Mouse (Mus musculus) intestine, embryonic 14.5 days (tissue): ENCODE measurements around the gene Gramd1b. TPM values are rescaled to one million over a fixed set of nuclear protein-coding genes. Genes with fewer than 3 reads are reported as not detected.

Experiments used
- ATAC-seq: fragments of 200-750 bp; cut with Nextera tagmentation; replicated peaks from 2 replicates; pipeline ENCODE4 v1.8.0; 2017; ENCODE audit warnings: low read depth, moderate number of reproducible peaks, moderate TSS enrichment, moderate library complexity; ENCODE audit not compliant: low FRiP score, low TSS enrichment
- DNase-seq: peaks from one replicate; pipeline ENCODE4 v3.0.0-alpha.2; 2018; ENCODE audit warnings: low spot score
- H3K27ac ChIP-seq: fragments of 300-500 bp; sonication (generic); 2 replicates; pipeline ENCODE4 v1.5.1; 2014; ENCODE audit warnings: low read depth, mild to moderate bottlenecking, control low read depth
- H3K27me3 ChIP-seq: fragments of 300-500 bp; sonication (generic); replicated peaks from 2 replicates; pipeline ENCODE4 v1.6.1; 2014; ENCODE audit warnings: low read length, control low read depth; ENCODE audit not compliant: control insufficient read depth, insufficient read depth
- H3K36me3 ChIP-seq: fragments of 300-500 bp; sonication (generic); 2 replicates; pipeline ENCODE4 v1.6.1; 2014; ENCODE audit warnings: low read length, control low read depth; ENCODE audit not compliant: control insufficient read depth, insufficient read depth
- H3K4me1 ChIP-seq: fragments of 300-500 bp; sonication (generic); replicated peaks from 2 replicates; pipeline ENCODE4 v1.6.1; 2014; ENCODE audit warnings: low read length, control low read depth, mixed read lengths; ENCODE audit not compliant: control insufficient read depth, insufficient read depth
- H3K4me2 ChIP-seq: fragments of 300-500 bp; sonication (generic); 2 replicates; pipeline ENCODE4 v1.6.1; 2014; ENCODE audit warnings: low read length
- H3K4me3 ChIP-seq: fragments of 300-500 bp; sonication (generic); 2 replicates; pipeline ENCODE4 v1.5.1; 2014; ENCODE audit warnings: low read depth, low read length, control low read depth, mixed read lengths
- H3K9ac ChIP-seq: fragments of 300-500 bp; sonication (generic); 2 replicates; pipeline ENCODE4 v1.6.1; 2014; ENCODE audit warnings: mild to moderate bottlenecking, low read length
- H3K9me3 ChIP-seq: fragments of 300-500 bp; sonication (generic); 2 replicates; pipeline ENCODE4 v1.6.1; 2016; ENCODE audit warnings: low read length, control low read depth; ENCODE audit not compliant: control insufficient read depth
- WGBS: fragments of 180-500 bp; shearing (Covaris S2); extraction: QIAGEN DNeasy Blood & Tissue Kit; methylation state at CpG from one replicate; pipeline ENCODE4 v1.1.7; 2014; 5-methylcytosine and 5-hydroxymethylcytosine counted together
- polyA plus RNA-seq: library from polyadenylated mRNA; unstranded; fragments of >200 nt; fragmentation: Nextera tagmentation; extraction: Ambion mirVana; gene quantifications from 2 replicates; pipeline ENCODE4 v1.2.1, GENCODE M21; 2014

Gene Gramd1b
- polyA plus RNA-seq, 1 experiment from 2014 or later: 3.5 TPM

DNA sequence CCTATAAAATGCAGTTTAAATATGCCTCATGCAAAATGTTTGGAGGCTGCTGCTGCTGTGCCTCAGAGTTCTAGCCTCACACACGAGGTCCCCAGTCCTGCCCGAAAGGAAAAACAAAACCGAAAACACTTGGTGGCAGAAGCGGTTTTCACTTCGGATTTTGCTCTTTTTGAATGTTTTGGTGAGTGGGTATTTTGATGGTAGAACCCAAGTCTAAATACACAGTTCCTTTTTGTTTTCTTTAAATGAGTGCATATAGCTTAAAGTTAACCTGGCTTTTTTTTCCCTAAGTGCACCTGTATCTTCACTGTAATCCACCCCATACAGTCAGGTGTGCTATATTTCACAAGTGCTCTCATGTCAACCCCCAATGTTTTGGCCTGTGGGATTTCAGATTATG lies 174.8 kb downstream of the Gramd1b start:
- 90% methylated on average over 5 of the region's 5 CpGs for WGBS
- no peaks in the 10 kb centered on the region for H3K36me3 ChIP-seq

DNA sequence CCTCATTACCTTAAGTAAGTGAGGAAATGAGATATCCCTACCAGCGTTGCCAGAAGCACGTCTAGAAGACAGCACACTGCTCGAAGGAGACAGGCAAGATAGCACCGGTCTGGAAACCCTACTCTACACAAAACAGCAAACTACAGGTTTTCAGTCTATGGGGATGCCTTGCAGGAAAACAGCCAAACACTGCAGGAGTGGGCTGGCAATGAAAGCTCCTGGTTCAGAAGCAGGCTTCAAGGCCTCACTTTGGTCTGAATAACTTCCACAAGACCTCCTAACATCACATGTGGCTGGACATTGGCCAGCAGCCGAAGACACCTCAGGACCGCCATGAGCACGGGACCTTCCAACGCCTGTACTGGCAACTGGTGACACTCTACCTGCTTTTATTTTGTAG lies 175.8 kb downstream of the Gramd1b start:
- Histone ChIP-seq H3K36me3 (no peaks in the 10 kb centered on the region), H3K4me2 (no peak overlapping the region), H3K9ac (no peak overlapping the region), H3K9me3 (no peaks in the 10 kb centered on the region), H3K4me1 (no peaks in the 10 kb centered on the region), H3K27ac (no peak overlapping the region), H3K4me3 (no peak overlapping the region), H3K27me3 (no peaks in the 10 kb centered on the region)
- ATAC-seq (no peak), DNase-seq (no peak)
- WGBS: 93% methylated on average over 8 of the region's 8 CpGs

More for the DNA sequence above, 174.8 kb downstream of the Gramd1b start:
- Histone ChIP-seq H3K27me3 (no peaks in the 10 kb centered on the region), H3K27ac (no peak overlapping the region), H3K4me1 (no peaks in the 10 kb centered on the region), H3K4me3 (no peak overlapping the region), H3K9me3 (no peaks in the 10 kb centered on the region), H3K9ac (no peak overlapping the region), H3K4me2 (no peak overlapping the region)
- DNase-seq (no peak), ATAC-seq (no peak)

DNA sequence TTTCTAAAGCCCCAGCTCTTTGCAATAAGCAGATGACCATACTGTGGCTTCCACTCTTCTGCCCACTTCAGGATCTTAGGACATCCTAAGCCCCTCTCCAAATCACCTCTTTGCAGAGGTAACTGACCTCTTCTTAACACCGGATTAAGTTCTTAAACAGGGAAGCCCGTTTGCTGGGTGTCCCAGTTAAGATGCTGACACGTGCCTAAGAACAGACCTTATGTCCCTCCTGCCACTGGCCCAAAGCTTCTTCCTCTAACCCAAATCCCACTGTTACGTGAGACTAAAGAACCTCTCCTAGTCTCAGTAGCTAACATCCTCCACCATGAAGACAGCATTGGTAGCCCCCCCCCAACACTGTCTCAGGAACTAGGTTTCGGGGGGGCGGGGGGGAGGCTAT lies 177.6 kb downstream of the Gramd1b start:
- Histone ChIP-seq H3K4me3 (no peak overlapping the region), H3K27me3 (no peaks in the 10 kb centered on the region), H3K9me3 (no peaks in the 10 kb centered on the region), H3K4me1 (no peaks in the 10 kb centered on the region), H3K27ac (no peak overlapping the region), H3K4me2 (no peak overlapping the region), H3K36me3 (no peaks in the 10 kb centered on the region), H3K9ac (no peak overlapping the region)
- ATAC-seq (no peak), DNase-seq (no peak)
- 85% methylated on average over 6 of the region's 6 CpGs for WGBS

DNA sequence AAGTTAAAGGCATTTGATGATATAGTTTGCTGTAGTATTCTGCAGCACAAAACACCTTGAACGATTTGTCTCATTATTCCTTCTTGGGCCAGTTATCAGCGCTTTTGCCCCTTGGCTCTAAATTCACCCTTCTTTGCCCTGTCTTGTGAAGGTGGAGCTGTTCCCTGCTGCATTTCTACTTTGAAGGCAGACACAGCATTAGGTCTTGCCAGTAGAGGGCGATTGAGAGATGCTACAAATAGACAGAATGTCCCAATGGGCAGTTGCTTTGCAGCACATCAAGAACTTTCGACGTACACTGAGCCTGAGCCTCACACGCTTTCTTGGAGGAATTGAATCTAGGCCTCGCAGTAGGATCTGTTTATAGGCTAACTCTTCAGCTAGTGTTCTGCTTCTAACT lies 180.5 kb downstream of the Gramd1b start:
- 15% methylated on average over 7 of the region's 7 CpGs for WGBS
- ATAC-seq (no peak), DNase-seq (no peak)
- Histone ChIP-seq H3K4me3 (no peak overlapping the region), H3K36me3 (no peaks in the 10 kb centered on the region), H3K27ac (no peak overlapping the region), H3K4me2 (no peak overlapping the region), H3K9me3 (no peaks in the 10 kb centered on the region), H3K27me3 (no peaks in the 10 kb centered on the region), H3K9ac (no peak overlapping the region), H3K4me1 (peaks cover 4% of the 10 kb centered on the region)

DNA sequence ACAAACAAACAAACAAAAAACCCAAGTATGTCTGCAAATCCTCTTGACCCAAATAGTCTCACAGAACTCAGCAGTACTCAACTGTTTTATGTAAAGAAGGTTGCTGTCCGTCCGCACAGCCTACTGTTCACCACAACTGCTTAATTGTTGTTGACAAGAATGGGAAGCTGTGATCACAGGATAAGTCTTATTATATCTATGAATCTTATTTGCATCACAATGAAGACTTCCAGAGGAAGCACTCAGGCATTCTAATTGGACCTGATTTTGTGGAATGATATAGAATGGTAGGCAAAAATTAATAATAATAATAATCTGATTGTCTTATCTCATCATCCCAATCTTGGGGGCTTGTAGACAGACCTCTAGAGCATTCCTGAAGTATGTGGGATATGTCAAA lies 181.1 kb downstream of the Gramd1b start:
- 97% methylated on average over 2 of the region's 2 CpGs for WGBS
- Histone ChIP-seq H3K4me3 (no peak overlapping the region), H3K9ac (no peak overlapping the region), H3K4me2 (no peak overlapping the region), H3K36me3 (no peaks in the 10 kb centered on the region), H3K4me1 (peaks cover 6% of the 10 kb centered on the region), H3K27ac (no peak overlapping the region), H3K27me3 (no peaks in the 10 kb centered on the region), H3K9me3 (no peaks in the 10 kb centered on the region)
- no peak for ATAC-seq
- DNase-seq: no peak

DNA sequence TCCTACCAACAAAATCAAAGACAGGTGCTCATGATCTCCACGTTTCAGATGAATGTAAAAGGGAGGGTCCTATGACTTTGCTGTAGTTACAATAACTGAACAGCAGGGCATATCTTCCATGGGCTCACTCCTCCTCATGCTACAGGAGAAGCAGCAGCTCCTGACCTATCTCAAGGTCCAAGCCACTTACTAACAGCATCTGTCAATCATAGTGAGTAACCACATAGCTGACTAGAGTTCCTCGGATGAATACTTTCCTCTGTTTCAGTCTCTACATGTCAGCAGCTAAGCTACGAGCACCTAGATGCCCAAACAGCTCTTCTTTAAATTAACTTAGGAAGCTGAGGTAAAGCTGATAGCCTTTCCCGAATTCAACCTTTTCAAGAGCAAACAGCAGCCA lies 181.6 kb downstream of the Gramd1b start:
- no peak overlapping the region for H3K27ac ChIP-seq
- no peak overlapping the region for H3K4me2 ChIP-seq
- no peak for ATAC-seq

DNA sequence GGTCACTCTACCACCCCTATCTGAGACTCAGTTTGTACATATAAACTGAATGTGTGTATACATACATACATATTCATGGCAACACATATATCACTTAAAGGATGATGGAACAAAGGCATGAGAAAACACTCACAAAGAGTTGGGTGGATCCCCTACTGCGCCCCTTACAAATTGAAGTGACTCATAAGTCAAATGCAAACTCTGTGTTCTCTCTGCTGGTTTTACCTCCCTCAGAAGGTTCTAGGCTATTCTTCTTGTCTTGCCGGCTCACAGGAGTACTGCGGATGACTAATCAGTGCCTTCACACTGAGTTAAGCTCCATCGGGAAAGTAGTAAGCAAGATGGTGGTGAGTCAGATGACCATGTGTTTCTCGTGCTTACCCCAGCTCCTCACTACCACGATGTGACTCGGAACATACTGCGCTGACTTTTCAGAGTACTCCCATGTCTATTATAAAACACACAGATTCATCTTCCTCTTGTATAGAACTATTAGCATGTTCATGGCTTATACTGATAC lies 182.4 kb downstream of the Gramd1b start:
- Histone ChIP-seq H3K27me3 (no peaks in the 10 kb centered on the region), H3K36me3 (no peaks in the 10 kb centered on the region)

More for the DNA sequence above, 181.6 kb downstream of the Gramd1b start:
- Histone ChIP-seq H3K4me1 (peaks cover 6% of the 10 kb centered on the region), H3K9ac (no peak overlapping the region), H3K27me3 (no peaks in the 10 kb centered on the region), H3K9me3 (no peaks in the 10 kb centered on the region), H3K36me3 (no peaks in the 10 kb centered on the region), H3K4me3 (no peak overlapping the region)
- WGBS: 73% methylated on average over 4 of the region's 4 CpGs
- DNase-seq: no peak

DNA sequence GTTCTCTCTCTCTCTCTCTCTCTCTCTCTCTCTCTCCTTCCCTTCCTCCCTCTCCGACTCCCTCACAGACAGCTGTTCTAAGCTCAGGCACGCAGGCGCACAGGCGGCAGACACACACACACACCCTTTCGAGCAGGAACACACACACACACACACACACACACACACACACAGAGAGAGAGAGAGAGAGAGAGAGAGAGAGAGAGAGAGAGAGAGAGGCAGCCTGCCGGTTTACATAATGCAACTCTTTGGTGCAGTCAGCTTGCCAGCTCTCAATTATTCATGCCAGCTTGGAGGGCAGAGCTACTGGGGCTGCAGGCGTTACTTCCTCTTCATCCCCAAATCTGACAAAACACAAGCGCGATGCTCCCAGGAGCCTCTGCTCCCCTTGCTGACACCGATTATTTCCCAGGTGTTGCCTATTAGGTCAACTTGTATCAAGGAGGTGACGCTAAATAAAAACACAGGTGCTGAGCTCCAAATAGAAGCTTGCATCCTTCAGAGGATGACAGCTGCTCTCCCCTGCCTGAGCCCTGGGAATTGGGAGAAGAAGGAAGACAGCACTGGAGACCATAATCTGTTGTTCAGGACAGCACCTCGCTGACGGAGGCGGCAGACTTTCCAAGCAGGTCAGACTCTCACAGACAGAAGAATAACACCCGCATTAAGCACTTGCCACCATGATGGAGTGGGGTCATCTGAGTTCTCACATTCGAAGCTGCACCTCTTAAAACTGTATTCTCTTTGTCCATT lies 184.8 kb downstream of the Gramd1b start:
- Histone ChIP-seq H3K4me3 (peak overlapping the region; percentile 21), H3K27ac (no peak overlapping the region), H3K9ac (no peak overlapping the region), H3K27me3 (no peaks in the 10 kb centered on the region), H3K36me3 (no peaks in the 10 kb centered on the region), H3K9me3 (no peaks in the 10 kb centered on the region), H3K4me2 (peak overlapping the region; percentile 65), H3K4me1 (peaks cover 6% of the 10 kb centered on the region)
- ATAC-seq (peak; percentile 48; the same call in 1 of the 2 replicates), DNase-seq (no peak)
- WGBS: 14% methylated on average over 16 of the region's 16 CpGs

More for the DNA sequence above, 182.4 kb downstream of the Gramd1b start:
- no peak overlapping the region for H3K4me3 ChIP-seq
- ATAC-seq: no peak
- 91% methylated on average over 8 of the region's 8 CpGs for WGBS
- no peak for DNase-seq
- H3K27ac ChIP-seq: no peak overlapping the region
- H3K9me3 ChIP-seq: no peaks in the 10 kb centered on the region
- no peak overlapping the region for H3K4me2 ChIP-seq
- H3K4me1 ChIP-seq: peaks cover 6% of the 10 kb centered on the region
- no peak overlapping the region for H3K9ac ChIP-seq
